Mouse (Mus musculus): ENCODE measurements at regions not wholly inside any gene's neighbourhood (a gene's known extent, or its start where the extent isn't known, plus 50 kb on each side); places are given as distances from the start of the nearest gene placed in this dataset.

GRCm38 (mm10) chr9:113486494-113487081 is 221.5 kb downstream of the Pdcd6ip start:
- no peak overlapping the region for H3K4me3 ChIP-seq (ENCODE audit: low read depth, low read length)
- TF ChIP-seq CTCF (IDR thresholded peaks at IDR 0.05; ENCODE audit: low read depth, low read length) (no peak), POLR2A (IDR thresholded peaks at IDR 0.05; ENCODE audit: insufficient read depth, low read length) (no peak), EP300 (IDR thresholded peaks at IDR 0.05; ENCODE audit: insufficient read depth, low read depth, low read length) (no peak)
- H3K9me3 ChIP-seq (replicated peaks; ENCODE audit: control insufficient read depth, insufficient read depth, low read length, poor library complexity, severe bottlenecking), result no peaks in the 10 kb centered on the region
- H3K4me1 ChIP-seq (ENCODE audit: control insufficient read depth, insufficient read depth, low read length), result no peaks in the 10 kb centered on the region
- no peaks in the 10 kb centered on the region for H3K27me3 ChIP-seq (ENCODE audit: control insufficient read depth, insufficient read depth, low read length, poor library complexity, severe bottlenecking)
- H3K9ac ChIP-seq (ENCODE audit: low read depth, poor library complexity, severe bottlenecking), result no peak overlapping the region
- no peaks in the 10 kb centered on the region for H3K36me3 ChIP-seq (ENCODE audit: control insufficient read depth, insufficient read depth, low read length, poor library complexity, severe bottlenecking)
- H3K27ac ChIP-seq (ENCODE audit: insufficient read depth, low read length), result no peak overlapping the region

- TF ChIP-seq CTCF (IDR thresholded peaks at IDR 0.05; ENCODE audit: low read depth, low read length), result no peak
- no peak for TF ChIP-seq POLR2A (IDR thresholded peaks at IDR 0.05; ENCODE audit: insufficient read depth, low read length)
- TF ChIP-seq EP300 (IDR thresholded peaks at IDR 0.05; ENCODE audit: insufficient read depth, low read depth, low read length), result no peak
- H3K4me3 ChIP-seq (ENCODE audit: low read depth, low read length), result no peak overlapping the region
These were observed 228.2 kb downstream of the Pdcd6ip start for GRCm38 (mm10) chr9:113479897-113480296.

GRCm38 (mm10) chr9:113478761-113479265 is 229.2 kb downstream of the Pdcd6ip start:
- peaks cover 7% of the 10 kb centered on the region; the same call in 1 of the 2 replicates for H3K9me3 ChIP-seq (replicated peaks; ENCODE audit: control insufficient read depth, insufficient read depth, low read length, poor library complexity, severe bottlenecking)
- TF ChIP-seq POLR2A (IDR thresholded peaks at IDR 0.05; ENCODE audit: insufficient read depth, low read length), result no peak
- no peak for TF ChIP-seq EP300 (IDR thresholded peaks at IDR 0.05; ENCODE audit: insufficient read depth, low read depth, low read length)
- TF ChIP-seq CTCF (IDR thresholded peaks at IDR 0.05; ENCODE audit: low read depth, low read length), result no peak
- no peak overlapping the region for H3K27ac ChIP-seq (ENCODE audit: insufficient read depth, low read length)
- no peaks in the 10 kb centered on the region for H3K4me1 ChIP-seq (ENCODE audit: control insufficient read depth, insufficient read depth, low read length)
- no peak overlapping the region for H3K9ac ChIP-seq (ENCODE audit: low read depth, poor library complexity, severe bottlenecking)
- no peaks in the 10 kb centered on the region for H3K27me3 ChIP-seq (ENCODE audit: control insufficient read depth, insufficient read depth, low read length, poor library complexity, severe bottlenecking)
- H3K36me3 ChIP-seq (ENCODE audit: control insufficient read depth, insufficient read depth, low read length, poor library complexity, severe bottlenecking), result no peaks in the 10 kb centered on the region
- H3K4me3 ChIP-seq (ENCODE audit: low read depth, low read length), result no peak overlapping the region

More at GRCm38 (mm10) chr9:113479897-113480296, 228.2 kb downstream of the Pdcd6ip start:
- Histone ChIP-seq H3K36me3 (ENCODE audit: control insufficient read depth, insufficient read depth, low read length, poor library complexity, severe bottlenecking) (no peaks in the 10 kb centered on the region), H3K9ac (ENCODE audit: low read depth, poor library complexity, severe bottlenecking) (no peak overlapping the region), H3K4me1 (ENCODE audit: control insufficient read depth, insufficient read depth, low read length) (no peaks in the 10 kb centered on the region), H3K9me3 (replicated peaks; ENCODE audit: control insufficient read depth, insufficient read depth, low read length, poor library complexity, severe bottlenecking) (peaks cover 7% of the 10 kb centered on the region; the same call in 1 of the 2 replicates), H3K27ac (ENCODE audit: insufficient read depth, low read length) (no peak overlapping the region), H3K27me3 (ENCODE audit: control insufficient read depth, insufficient read depth, low read length, poor library complexity, severe bottlenecking) (no peaks in the 10 kb centered on the region)

GRCm38 (mm10) chr9:113471781-113472180 is 236.3 kb downstream of the Pdcd6ip start:
- H3K4me1 ChIP-seq (ENCODE audit: control insufficient read depth, insufficient read depth, low read length), result no peaks in the 10 kb centered on the region
- H3K4me3 ChIP-seq (ENCODE audit: low read depth, low read length), result no peak overlapping the region
- H3K27ac ChIP-seq (ENCODE audit: insufficient read depth, low read length), result no peak overlapping the region
- H3K27me3 ChIP-seq (ENCODE audit: control insufficient read depth, insufficient read depth, low read length, poor library complexity, severe bottlenecking), result no peaks in the 10 kb centered on the region
- peaks cover 3% of the 10 kb centered on the region; the same call in 1 of the 2 replicates for H3K9me3 ChIP-seq (replicated peaks; ENCODE audit: control insufficient read depth, insufficient read depth, low read length, poor library complexity, severe bottlenecking)
- TF ChIP-seq EP300 (IDR thresholded peaks at IDR 0.05; ENCODE audit: insufficient read depth, low read depth, low read length), result no peak
- TF ChIP-seq POLR2A (IDR thresholded peaks at IDR 0.05; ENCODE audit: insufficient read depth, low read length), result no peak
- no peak for TF ChIP-seq CTCF (IDR thresholded peaks at IDR 0.05; ENCODE audit: low read depth, low read length)
- no peak overlapping the region for H3K9ac ChIP-seq (ENCODE audit: low read depth, poor library complexity, severe bottlenecking)
- H3K36me3 ChIP-seq (ENCODE audit: control insufficient read depth, insufficient read depth, low read length, poor library complexity, severe bottlenecking), result no peaks in the 10 kb centered on the region

- no peak overlapping the region for H3K4me3 ChIP-seq (ENCODE audit: low read depth, low read length)
- no peaks in the 10 kb centered on the region for H3K27me3 ChIP-seq (ENCODE audit: control insufficient read depth, insufficient read depth, low read length, poor library complexity, severe bottlenecking)
- TF ChIP-seq CTCF (IDR thresholded peaks at IDR 0.05; ENCODE audit: low read depth, low read length) (no peak), POLR2A (IDR thresholded peaks at IDR 0.05; ENCODE audit: insufficient read depth, low read length) (no peak), EP300 (IDR thresholded peaks at IDR 0.05; ENCODE audit: insufficient read depth, low read depth, low read length) (no peak)
- H3K9ac ChIP-seq (ENCODE audit: low read depth, poor library complexity, severe bottlenecking), result no peak overlapping the region
- no peaks in the 10 kb centered on the region for H3K36me3 ChIP-seq (ENCODE audit: control insufficient read depth, insufficient read depth, low read length, poor library complexity, severe bottlenecking)
- peaks cover 4% of the 10 kb centered on the region; the same call in 1 of the 2 replicates for H3K9me3 ChIP-seq (replicated peaks; ENCODE audit: control insufficient read depth, insufficient read depth, low read length, poor library complexity, severe bottlenecking)
- H3K27ac ChIP-seq (ENCODE audit: insufficient read depth, low read length), result no peak overlapping the region
- peaks cover 6% of the 10 kb centered on the region for H3K4me1 ChIP-seq (ENCODE audit: control insufficient read depth, insufficient read depth, low read length)
These were observed 245.2 kb downstream of the Pdcd6ip start for GRCm38 (mm10) chr9:113462888-113463287.

GRCm38 (mm10) chr9:113462267-113462887 is 245.7 kb downstream of the Pdcd6ip start:
- TF ChIP-seq CTCF (IDR thresholded peaks at IDR 0.05; ENCODE audit: low read depth, low read length) (no peak), EP300 (IDR thresholded peaks at IDR 0.05; ENCODE audit: insufficient read depth, low read depth, low read length) (no peak), POLR2A (IDR thresholded peaks at IDR 0.05; ENCODE audit: insufficient read depth, low read length) (no peak)
- no peak overlapping the region for H3K4me3 ChIP-seq (ENCODE audit: low read depth, low read length)
- H3K4me1 ChIP-seq (ENCODE audit: control insufficient read depth, insufficient read depth, low read length), result peaks cover 6% of the 10 kb centered on the region
- no peak overlapping the region for H3K27ac ChIP-seq (ENCODE audit: insufficient read depth, low read length)
- no peak overlapping the region for H3K9ac ChIP-seq (ENCODE audit: low read depth, poor library complexity, severe bottlenecking)
- no peaks in the 10 kb centered on the region for H3K36me3 ChIP-seq (ENCODE audit: control insufficient read depth, insufficient read depth, low read length, poor library complexity, severe bottlenecking)
- peaks cover 4% of the 10 kb centered on the region; the same call in 1 of the 2 replicates for H3K9me3 ChIP-seq (replicated peaks; ENCODE audit: control insufficient read depth, insufficient read depth, low read length, poor library complexity, severe bottlenecking)
- no peaks in the 10 kb centered on the region for H3K27me3 ChIP-seq (ENCODE audit: control insufficient read depth, insufficient read depth, low read length, poor library complexity, severe bottlenecking)

Data from ES-Bruce4 (cell line).